Mouse (Mus musculus) small intestine, adult 2 months (tissue): Measurements from ENCODE around the gene Slc30a5. TPM values are rescaled to one million over a fixed set of nuclear protein-coding genes. Genes with fewer than 3 reads are reported as not detected.
"Not testable (repeated sequence)": the region's sequence is repeated elsewhere in the genome, so short reads cannot be mapped to it uniquely, and the experiment has no call there.

Source experiments
- H3K27ac ChIP-seq: fragments of 200-500 bp; 2 replicates; pipeline ENCODE4 v1.5.1; 2012; ENCODE audit warnings: low read depth, low read length, control low read depth, inconsistent platforms; ENCODE audit not compliant: insufficient read depth
- H3K27me3 ChIP-seq: fragments of 200-500 bp; 2 replicates; pipeline ENCODE4 v1.6.1; 2012; ENCODE audit warnings: mild to moderate bottlenecking, moderate library complexity, low read length, inconsistent platforms; ENCODE audit not compliant: control insufficient read depth, insufficient read depth
- H3K36me3 ChIP-seq: fragments of 200-500 bp; 2 replicates; pipeline ENCODE4 v1.6.1; 2012; ENCODE audit warnings: mild to moderate bottlenecking, low read length, control low read depth, inconsistent platforms; ENCODE audit not compliant: control insufficient read depth, insufficient read depth
- H3K4me1 ChIP-seq: fragments of 200-500 bp; 2 replicates; pipeline ENCODE4 v1.6.1; 2012; ENCODE audit warnings: low read length, inconsistent platforms, mixed read lengths; ENCODE audit not compliant: control insufficient read depth, insufficient read depth, insufficient read length
- H3K4me3 ChIP-seq: fragments of 200-500 bp; 2 replicates; pipeline ENCODE4 v1.5.1; 2012; ENCODE audit warnings: low read depth, mild to moderate bottlenecking, control low read depth, inconsistent platforms, low read length, moderate library complexity
- CTCF ChIP-seq: fragments of 200-500 bp; IDR thresholded peaks from 2 replicates; pipeline ENCODE4 v1.5.1; 2012; ENCODE audit warnings: low read depth, mild to moderate bottlenecking, control low read depth, inconsistent platforms, low read length, moderate library complexity, mixed read lengths; ENCODE audit not compliant: insufficient replicate concordance, insufficient read length; ENCODE audit errors: extremely low read depth
- POLR2A ChIP-seq: fragments of 200-500 bp; IDR thresholded peaks from 2 replicates; pipeline ENCODE4 v1.6.1; 2012; ENCODE audit warnings: low read depth, mild to moderate bottlenecking, control low read depth, inconsistent platforms, low read length, moderate library complexity
- WGBS: fragments of 180-500 bp; shearing (Covaris S2); methylation state at CpG from one replicate; pipeline ENCODE4 v1.1.7; 2018; 5-methylcytosine and 5-hydroxymethylcytosine counted together
- polyA plus RNA-seq: library from polyadenylated mRNA; depleted of rRNA; stranded (reverse); fragments of >200 nt; gene quantifications from 2 replicates; pipeline ENCODE4 v1.2.3, GENCODE M21; 2012

The Slc30a5 gene
- polyA plus RNA-seq, 1 experiment, result 24.7 TPM

DNA sequence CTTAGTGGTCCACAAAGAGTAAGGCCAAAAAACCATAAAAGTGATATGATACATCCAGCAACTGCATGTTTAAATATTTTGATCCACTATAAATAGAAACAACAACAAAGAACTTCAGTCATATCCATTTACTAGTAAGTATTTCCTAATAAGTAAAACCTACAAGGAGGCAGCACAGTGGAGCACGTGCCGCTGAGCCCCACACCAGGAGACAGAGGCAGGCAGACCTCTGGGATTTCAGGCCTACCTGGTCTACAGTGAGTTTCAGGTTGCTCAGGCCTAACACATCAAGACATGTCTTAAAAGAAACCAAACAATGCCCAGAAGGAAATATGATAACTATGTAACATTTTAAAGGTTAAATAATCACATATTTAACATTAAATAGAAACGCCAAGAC is 8.3 kb downstream of the Slc30a5 start:
- no peaks in the 10 kb centered on the region for H3K27me3 ChIP-seq
- H3K4me1 ChIP-seq, result no peaks in the 10 kb centered on the region
- 87% methylated on average over 3 of the region's 3 CpGs for WGBS
- peaks cover 50% of the 10 kb centered on the region for H3K36me3 ChIP-seq
- no peak overlapping the region for H3K27ac ChIP-seq
- H3K4me3 ChIP-seq, result no peak overlapping the region
- TF ChIP-seq POLR2A, result no peak
- no peak for TF ChIP-seq CTCF

GRCm38 (mm10) chr13:100824306-100824705 is 8.9 kb downstream of the Slc30a5 start:
- no peak overlapping the region for H3K27ac ChIP-seq
- WGBS, result 36% methylated on average over 6 of the region's 6 CpGs

DNA sequence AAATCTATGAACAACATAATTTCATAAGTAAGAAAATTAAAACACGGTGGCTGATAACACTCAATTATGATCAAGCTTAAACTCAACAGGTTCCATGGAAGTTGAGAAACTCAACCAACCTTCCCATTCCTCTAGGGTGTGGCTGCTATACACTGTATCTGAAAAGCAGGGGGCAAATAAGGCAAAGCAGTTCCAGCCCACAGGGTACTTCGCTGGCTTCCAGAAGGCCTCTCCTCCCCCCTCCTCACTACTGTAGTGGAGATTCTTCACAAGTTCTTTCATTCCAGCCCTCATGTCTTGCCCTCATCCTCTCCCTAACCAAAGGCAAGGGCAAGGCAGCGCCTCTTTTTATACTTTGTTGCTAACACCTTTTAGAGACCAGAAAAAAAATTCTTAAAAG is 9.4 kb downstream of the Slc30a5 start:
- no peak overlapping the region for H3K27ac ChIP-seq
- H3K4me1 ChIP-seq, result no peaks in the 10 kb centered on the region
- WGBS, result 89% methylated on average over 3 of the region's 3 CpGs
- H3K4me3 ChIP-seq, result no peak overlapping the region
- H3K27me3 ChIP-seq, result no peaks in the 10 kb centered on the region
- H3K36me3 ChIP-seq, result peaks cover 54% of the 10 kb centered on the region
- TF ChIP-seq POLR2A (no peak), CTCF (no peak)

More at GRCm38 (mm10) chr13:100824306-100824705, 8.9 kb downstream of the Slc30a5 start:
- Histone ChIP-seq H3K27me3 (no peaks in the 10 kb centered on the region), H3K4me1 (no peaks in the 10 kb centered on the region), H3K36me3 (peaks cover 55% of the 10 kb centered on the region), H3K4me3 (no peak overlapping the region)
- no peak for TF ChIP-seq POLR2A

GRCm38 (mm10) chr13:100814451-100814850 is 18.8 kb downstream of the Slc30a5 start:
- peaks cover 63% of the 10 kb centered on the region for H3K36me3 ChIP-seq
- no peaks in the 10 kb centered on the region for H3K4me1 ChIP-seq
- no peak overlapping the region for H3K4me3 ChIP-seq
- no peaks in the 10 kb centered on the region for H3K27me3 ChIP-seq
- WGBS, result 83% methylated on average over 6 of the region's 6 CpGs
- no peak overlapping the region for H3K27ac ChIP-seq
- TF ChIP-seq POLR2A (no peak), CTCF (no peak)

DNA sequence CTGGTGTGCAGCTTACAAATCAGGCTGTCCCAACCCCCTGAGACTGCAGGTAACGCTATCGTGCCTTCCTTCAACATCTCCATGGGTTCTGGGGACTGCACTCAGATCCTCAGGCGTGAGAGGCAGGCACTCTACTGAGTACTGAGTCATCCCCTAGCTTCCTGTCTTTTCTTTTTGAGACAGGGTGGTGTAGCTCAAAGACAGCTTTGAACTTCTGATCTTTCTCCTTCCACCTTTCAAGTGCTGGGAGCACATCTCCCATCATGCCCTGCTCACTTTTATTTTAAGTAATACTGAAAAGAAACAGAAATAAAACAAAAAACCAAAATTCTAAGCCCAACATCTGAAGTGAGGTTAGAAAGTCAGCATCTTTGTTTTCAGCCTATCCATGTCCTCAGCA is 27.5 kb downstream of the Slc30a5 start:
- Histone ChIP-seq H3K4me1 (no peaks in the 10 kb centered on the region), H3K36me3 (peaks cover 60% of the 10 kb centered on the region)
- WGBS, result 94% methylated on average over 3 of the region's 3 CpGs

GRCm38 (mm10) chr13:100797171-100797570 is 36.1 kb downstream of the Slc30a5 start:
- Histone ChIP-seq H3K27me3 (no peaks in the 10 kb centered on the region), H3K27ac (no peak overlapping the region), H3K36me3 (peaks cover 2% of the 10 kb centered on the region), H3K4me3 (no peak overlapping the region), H3K4me1 (no peaks in the 10 kb centered on the region)
- 79% methylated on average over 6 of the region's 6 CpGs for WGBS
- no peak for TF ChIP-seq POLR2A
- no peak for TF ChIP-seq CTCF

More for the DNA sequence above, 27.5 kb downstream of the Slc30a5 start:
- H3K27ac ChIP-seq, result no peak overlapping the region
- H3K4me3 ChIP-seq, result no peak overlapping the region
- TF ChIP-seq CTCF (no peak), POLR2A (no peak)
- H3K27me3 ChIP-seq, result no peaks in the 10 kb centered on the region

DNA sequence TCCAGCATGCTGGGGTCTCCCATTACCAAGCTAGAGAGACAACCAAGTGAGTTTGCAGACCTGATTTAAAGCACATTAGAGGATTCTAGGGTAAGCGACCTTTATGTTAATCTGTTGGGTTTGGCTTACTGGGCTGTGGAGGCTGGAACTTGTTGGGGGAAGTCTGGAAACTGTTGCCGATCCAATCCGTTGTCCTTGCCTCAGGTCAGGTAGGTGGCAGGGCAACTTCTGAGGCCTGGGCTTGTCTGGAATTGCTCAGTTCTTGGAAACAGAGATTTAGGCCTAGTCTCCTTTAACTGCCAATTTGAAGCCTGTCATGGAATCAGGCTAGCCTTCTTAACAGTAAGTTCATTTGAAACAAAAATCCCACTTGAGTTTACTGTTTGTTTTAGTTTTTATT is 44.1 kb downstream of the Slc30a5 start:
- TF ChIP-seq CTCF (no peak), POLR2A (no peak)
- H3K27me3 ChIP-seq, result no peaks in the 10 kb centered on the region
- H3K36me3 ChIP-seq, result no peaks in the 10 kb centered on the region
- H3K4me3 ChIP-seq, result no peak overlapping the region
- no peak overlapping the region for H3K27ac ChIP-seq
- WGBS, result 95% methylated on average over 3 of the region's 3 CpGs
- 0 out of 2 replicates have a peak, but pooled peaks cover 2% of the 10 kb centered on the region for H3K4me1 ChIP-seq

DNA sequence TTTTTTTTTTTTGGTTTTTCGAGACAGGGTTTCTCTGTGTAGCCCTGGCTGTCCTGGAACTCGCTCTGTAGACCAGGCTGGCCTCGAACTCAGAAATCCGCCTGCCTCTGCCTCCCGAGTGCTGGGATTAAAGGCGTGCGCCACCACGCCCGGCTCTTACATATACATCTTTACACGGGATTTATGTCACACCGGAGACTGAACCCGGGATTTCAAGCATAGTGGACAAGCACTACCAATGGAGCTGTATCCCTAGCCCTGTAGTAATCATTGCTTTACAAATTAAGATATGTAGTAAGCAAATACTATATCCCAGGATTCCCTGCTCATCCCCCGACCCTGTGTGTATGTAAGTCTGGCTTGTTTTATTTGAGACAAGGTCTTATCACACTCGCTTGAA is 45.2 kb downstream of the Slc30a5 start:
- not testable (repeated sequence) for H3K27me3 ChIP-seq, H3K4me3 ChIP-seq, H3K36me3 ChIP-seq, H3K4me1 ChIP-seq, H3K27ac ChIP-seq
- 95% methylated on average over 12 of the region's 14 CpGs for WGBS
